Mouse (Mus musculus) C2C12 (cell line): ENCODE data around the gene Rxrb. TPM values are rescaled to one million over a fixed set of nuclear protein-coding genes. Genes with fewer than 3 reads are reported as not detected.

ENCODE experiments used
- H3K27me3 ChIP-seq: one replicate; pipeline ENCODE4 v1.6.1; 2011; ENCODE audit not compliant: control insufficient read depth, insufficient read depth, insufficient read length
- H3K36me3 ChIP-seq: one replicate; pipeline ENCODE4 v1.6.1; 2011; ENCODE audit not compliant: control insufficient read depth, insufficient read depth
- H3K4me3 ChIP-seq: one replicate; pipeline ENCODE4 v1.5.1; 2011; ENCODE audit warnings: mild to moderate bottlenecking, control low read depth; ENCODE audit not compliant: poor library complexity, insufficient read depth, severe bottlenecking
- H3K79me2 ChIP-seq: one replicate; pipeline ENCODE4 v1.6.1; 2011; ENCODE audit not compliant: control insufficient read depth, insufficient read depth
- H3K79me3 ChIP-seq: one replicate; pipeline ENCODE4 v1.6.1; 2011; ENCODE audit warnings: low read depth, control low read depth
- H3ac ChIP-seq: one replicate; pipeline ENCODE3; 2011; ENCODE audit warnings: low read depth; ENCODE audit not compliant: control insufficient read depth, insufficient read length
- CEBPB ChIP-seq: IDR thresholded peaks from one replicate; pipeline ENCODE4 v1.6.1; 2011; ENCODE audit warnings: low read depth, mild to moderate bottlenecking, control low read depth, moderate library complexity
- CTCF ChIP-seq: IDR thresholded peaks from one replicate; pipeline ENCODE4 v1.5.1; 2011; ENCODE audit not compliant: control insufficient read depth, insufficient read depth, insufficient read length
- FOSL1 ChIP-seq: IDR thresholded peaks from one replicate; pipeline ENCODE4 v1.8.0; 2011; ENCODE audit warnings: mild to moderate bottlenecking, low read length; ENCODE audit not compliant: poor library complexity, insufficient read depth, severe bottlenecking
- MAX ChIP-seq: IDR thresholded peaks from one replicate; pipeline ENCODE4 v1.6.1; 2011; ENCODE audit warnings: mild to moderate bottlenecking, control low read depth
- MYOD1 ChIP-seq: IDR thresholded peaks from one replicate; pipeline ENCODE4 v1.6.1; 2011; ENCODE audit warnings: low read depth; ENCODE audit not compliant: control insufficient read depth, insufficient read length
- MYOG ChIP-seq: IDR thresholded peaks from one replicate; pipeline ENCODE4 v1.6.1; 2011; ENCODE audit not compliant: control insufficient read depth, insufficient read length; ENCODE audit errors: extremely low read depth
- USF1 ChIP-seq: IDR thresholded peaks from one replicate; pipeline ENCODE4 v1.6.1; 2011; ENCODE audit warnings: low read depth, mild to moderate bottlenecking, control low read depth, moderate library complexity
- polyA plus RNA-seq: library from polyadenylated mRNA; unstranded; fragments of >200 nt; fragmentation: generic; extraction: Trizol; gene quantifications from one replicate; pipeline ENCODE4 v1.2.1, GENCODE M21; 2012; ENCODE audit warnings: missing spikeins

Gene Rxrb
- polyA plus RNA-seq, 1 experiment, result 39.0 TPM

DNA sequence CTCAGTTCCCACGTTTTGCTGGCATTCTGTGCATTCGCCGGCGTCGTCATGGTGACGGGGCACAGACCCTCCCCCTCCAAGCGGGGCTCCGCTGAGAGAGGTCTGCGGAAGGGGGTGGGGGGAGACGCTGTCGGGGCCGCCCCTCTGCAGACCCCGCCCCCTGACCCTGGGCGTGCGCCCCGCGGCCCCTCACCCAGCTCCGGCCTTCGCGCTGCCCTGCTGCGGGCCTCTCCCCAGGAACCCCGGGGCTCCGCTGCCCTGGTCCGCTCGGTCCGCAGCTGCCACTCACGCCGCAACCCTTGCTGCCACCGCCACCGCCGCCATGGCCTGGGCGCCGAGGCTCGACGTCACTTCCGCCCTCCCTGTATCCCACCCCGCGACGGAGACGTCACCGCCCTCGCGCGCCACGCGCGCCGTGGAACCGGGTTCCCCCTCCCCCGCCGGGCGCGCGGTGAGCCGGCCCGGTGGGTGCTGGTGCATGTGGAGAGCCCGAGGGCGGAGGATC is 7.2 kb upstream of the Rxrb start, which contains the start of gene Ring1:
Gene Ring1, minus strand, starts transcription at position 364 of the 505 bp plus-strand sequence.
- peaks cover 11% of the 10 kb centered on the region for H3K79me2 ChIP-seq
- no peaks in the 10 kb centered on the region for H3K27me3 ChIP-seq
- H3K79me3 ChIP-seq, result peaks cover 6% of the 10 kb centered on the region
- H3ac ChIP-seq, result peak within 1 kb of the TSS; percentile 87
- H3K36me3 ChIP-seq, result peaks cover 14% of the 10 kb centered on the region
- no peak for TF ChIP-seq CEBPB
- peak; percentile 52 for TF ChIP-seq MAX
- TF ChIP-seq FOSL1, result no peak
- no peak for TF ChIP-seq USF1
- H3K4me3 ChIP-seq, result peak within 1 kb of the TSS; percentile 61

DNA sequence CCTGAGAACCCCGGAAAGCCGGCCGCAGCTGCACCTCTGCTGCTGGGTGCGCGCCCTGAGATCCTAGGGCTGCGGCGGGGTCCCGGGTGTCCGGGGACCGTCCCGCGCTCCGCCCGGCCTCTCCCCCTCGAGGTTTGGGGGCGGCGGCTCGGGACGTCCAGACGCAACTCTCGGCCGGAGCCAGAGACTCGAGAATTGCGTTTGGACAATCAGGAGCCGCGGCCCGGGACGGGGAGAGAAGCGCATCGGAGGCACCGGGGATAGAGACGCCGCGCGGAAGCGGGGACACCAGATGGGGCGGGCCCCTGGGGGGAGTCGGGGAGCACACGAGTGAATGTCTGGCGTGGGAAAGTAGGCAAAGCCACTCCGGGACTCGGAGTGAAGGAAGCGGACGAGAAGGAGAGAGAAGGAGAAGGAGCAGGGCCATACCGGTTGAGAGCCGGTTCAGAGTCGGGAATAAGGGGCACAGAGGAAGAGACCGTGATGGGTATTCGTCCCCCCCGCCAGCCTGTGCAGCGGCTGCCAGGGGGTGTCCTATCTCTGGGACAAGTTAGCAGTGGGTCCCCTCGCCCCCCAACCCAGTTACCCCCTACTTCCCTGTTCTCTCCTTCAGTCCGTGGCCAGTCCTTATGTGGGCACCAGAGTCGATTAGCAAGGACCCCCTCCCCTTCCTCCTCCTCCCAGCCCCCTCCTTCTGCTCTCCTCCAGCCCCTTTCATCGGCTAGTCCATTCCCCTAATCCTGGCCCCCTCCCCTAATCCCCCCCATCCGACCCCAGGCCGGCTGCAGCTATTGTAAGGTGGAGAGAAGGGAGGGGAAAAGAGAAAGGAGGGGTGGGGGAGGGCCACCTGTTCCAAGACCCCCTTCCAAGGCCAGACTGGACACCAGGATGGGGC is 6.5 kb upstream of the Rxrb start:
- Histone ChIP-seq H3K79me2 (peaks cover 19% of the 10 kb centered on the region), H3K27me3 (no peaks in the 10 kb centered on the region), H3K79me3 (peaks cover 13% of the 10 kb centered on the region), H3K36me3 (peaks cover 21% of the 10 kb centered on the region), H3ac (peak overlapping the region; percentile 87), H3K4me3 (peak overlapping the region; percentile 61)
- TF ChIP-seq MAX, result no peak
- no peak for TF ChIP-seq CTCF
- TF ChIP-seq CEBPB, result no peak
- TF ChIP-seq FOSL1, result no peak
- no peak for TF ChIP-seq MYOG
- no peak for TF ChIP-seq MYOD1
- no peak for TF ChIP-seq USF1

DNA sequence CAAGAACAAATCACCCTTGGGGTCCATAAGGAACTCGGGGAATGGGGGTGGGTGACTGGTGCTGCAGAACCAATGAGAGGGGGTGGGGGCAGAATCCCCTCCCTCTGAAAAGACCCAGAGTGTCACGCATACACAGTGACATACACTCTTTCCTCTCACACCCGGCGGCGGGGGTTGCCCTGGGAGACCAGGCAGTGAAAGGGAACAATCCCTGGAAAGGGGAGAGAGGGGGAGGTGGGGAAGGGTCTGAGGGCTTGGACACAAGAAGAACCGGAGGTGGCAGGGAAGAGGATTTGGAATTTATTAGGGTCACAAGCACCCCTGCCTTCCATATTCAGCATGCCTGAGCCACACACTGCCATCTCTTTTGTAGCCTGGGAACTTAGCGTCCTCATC is 5.9 kb upstream of the Rxrb start:
- H3K27me3 ChIP-seq, result no peaks in the 10 kb centered on the region
- no peak overlapping the region for H3K4me3 ChIP-seq
- H3K79me3 ChIP-seq, result peaks cover 20% of the 10 kb centered on the region
- H3K36me3 ChIP-seq, result peaks cover 24% of the 10 kb centered on the region
- TF ChIP-seq MYOG, result no peak
- no peak for TF ChIP-seq CEBPB
- no peak for TF ChIP-seq MYOD1
- TF ChIP-seq FOSL1, result no peak
- no peak for TF ChIP-seq CTCF
- no peak for TF ChIP-seq MAX
- TF ChIP-seq USF1, result no peak
- H3K79me2 ChIP-seq, result peaks cover 25% of the 10 kb centered on the region
- H3ac ChIP-seq, result no peak overlapping the region

DNA sequence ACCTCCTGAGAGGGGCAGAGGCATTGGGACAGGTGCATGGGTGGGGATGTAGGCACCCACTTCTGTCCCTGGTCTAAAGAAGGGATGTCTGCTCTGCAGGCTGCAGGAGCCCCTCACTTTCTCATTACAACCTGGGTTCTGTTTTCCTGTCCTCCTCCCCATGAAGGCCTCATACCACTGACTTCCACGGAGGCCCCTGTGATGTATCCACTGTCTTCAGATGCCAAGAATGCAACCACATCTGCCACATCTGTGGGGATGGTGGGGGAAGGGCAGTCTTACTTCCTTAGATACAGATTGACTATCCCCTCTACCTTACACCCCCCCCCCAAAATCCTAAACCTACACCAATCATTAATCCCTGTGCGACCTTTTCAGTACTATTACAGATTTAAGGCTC is 5.4 kb upstream of the Rxrb start:
- Histone ChIP-seq H3K27me3 (no peaks in the 10 kb centered on the region), H3ac (no peak overlapping the region), H3K79me2 (peaks cover 30% of the 10 kb centered on the region), H3K79me3 (peaks cover 24% of the 10 kb centered on the region), H3K36me3 (peaks cover 24% of the 10 kb centered on the region), H3K4me3 (no peak overlapping the region)
- TF ChIP-seq FOSL1 (no peak), MYOD1 (no peak), USF1 (no peak), MYOG (no peak), CTCF (no peak), CEBPB (no peak), MAX (no peak)

DNA sequence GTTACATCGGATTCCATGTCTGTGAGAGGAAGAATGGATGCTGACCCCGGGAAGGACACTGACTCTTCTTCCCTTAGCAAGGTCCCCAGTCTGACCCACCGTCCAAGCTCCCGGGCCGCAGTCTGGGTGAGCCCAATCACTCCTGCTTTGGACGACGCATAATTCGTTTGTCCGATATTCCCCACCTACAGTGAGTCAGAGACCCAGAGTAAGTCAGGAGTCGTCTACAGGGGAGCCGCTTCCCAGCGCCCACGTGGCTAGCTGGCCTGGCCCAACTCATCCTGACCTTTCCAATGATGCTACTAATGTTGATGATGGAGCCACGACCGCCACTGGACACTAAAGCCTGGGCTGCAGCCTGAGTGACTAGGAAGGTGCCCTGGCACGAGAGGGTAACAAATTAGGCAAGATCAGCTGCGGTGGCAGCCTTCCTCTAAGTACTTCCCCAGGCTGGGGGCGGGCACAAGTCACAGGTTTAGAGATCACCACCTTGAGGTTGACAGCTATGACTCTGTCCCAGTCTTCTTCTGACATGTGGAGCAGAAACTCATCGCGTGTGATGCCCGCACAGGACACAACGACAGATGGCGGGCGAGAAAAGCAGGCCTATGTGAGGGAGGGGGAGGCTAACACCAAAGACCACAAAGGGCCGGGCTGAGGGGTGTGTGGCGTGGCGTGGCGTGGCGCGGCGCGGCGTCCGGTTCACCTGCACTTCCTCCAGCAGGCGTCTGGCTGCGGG is 4.5 kb upstream of the Rxrb start:
- peak overlapping the region; percentile 78 for H3ac ChIP-seq
- peaks cover 32% of the 10 kb centered on the region for H3K79me2 ChIP-seq
- TF ChIP-seq CTCF, result no peak
- TF ChIP-seq MYOG, result no peak
- peak; percentile 19 for TF ChIP-seq USF1
- no peak for TF ChIP-seq MYOD1
- TF ChIP-seq FOSL1, result no peak
- TF ChIP-seq MAX, result no peak
- H3K79me3 ChIP-seq, result peaks cover 26% of the 10 kb centered on the region
- H3K36me3 ChIP-seq, result peaks cover 24% of the 10 kb centered on the region
- no peaks in the 10 kb centered on the region for H3K27me3 ChIP-seq
- H3K4me3 ChIP-seq, result peak overlapping the region; percentile 38
